Comparison of ENCODE assay signal across 12 mouse cellular contexts in genomic region chr4:34656101-34656500, GRCm38 (mm10).
"Had no signal": no experiment of that assay in that cellular context is flagged by ENCODE, and none has a peak within 500 bp of the region (broad histone marks: within the 10 kb centered on the region; RNA-seq: fewer than 3 reads in every experiment).

No protein-coding gene starts in this region.

- DNase-seq: left cerebral cortex, postnatal 4 days; liver; liver, embryonic 13.5 days; liver, postnatal 0 days; lung, adult 18-20 months; lung, adult 2 months; lung, embryonic 14.5 days; lung, postnatal 10 days; lung, postnatal 14 days; lung, postnatal 36 days; lung, postnatal 4 days; midbrain, embryonic 14.5 days had no signal
